Mouse (Mus musculus) fat pad, adult 2 months (tissue): ENCODE measurements around the gene Gpatch1.
"Not testable (repeated sequence)": the region's sequence is repeated elsewhere in the genome, so short reads cannot be mapped to it uniquely, and the experiment has no call there.

Source experiments
- DNase-seq: peaks from one replicate; pipeline ENCODE4 v3.0.0-alpha.2; 2011; ENCODE audit warnings: low read depth, low spot score; ENCODE audit errors: extremely low read depth

The Gpatch1 gene

GRCm38 (mm10) chr7:35252041-35252558 is 66.1 kb downstream of the Gpatch1 start:
- no peak for DNase-seq

- DNase-seq = not testable (repeated sequence)
These were observed 80.3 kb downstream of the Gpatch1 start for GRCm38 (mm10) chr7:35237935-35238334.

GRCm38 (mm10) chr7:35235308-35235707 is 82.9 kb downstream of the Gpatch1 start:
- no peak for DNase-seq

- DNase-seq = peak; percentile 37
These were observed 83.6 kb downstream of the Gpatch1 start for GRCm38 (mm10) chr7:35234361-35235245.

GRCm38 (mm10) chr7:35233861-35234260 is 84.4 kb downstream of the Gpatch1 start:
- no peak for DNase-seq

GRCm38 (mm10) chr7:35232796-35233455 is 85.3 kb downstream of the Gpatch1 start:
- DNase-seq = no peak

GRCm38 (mm10) chr7:35230333-35230732 is 87.9 kb downstream of the Gpatch1 start:
- DNase-seq = no peak
